Mouse (Mus musculus): ENCODE data around the gene Aldh5a1. TPM values are rescaled to one million over a fixed set of nuclear protein-coding genes. Genes with fewer than 3 reads are reported as not detected.

Aldh5a1 gene
- total RNA-seq, 2 experiments from 2014 or later: 24.4 to 25.6 TPM

GRCm38 (mm10) chr13:24880208-24880607 lies 57.3 kb downstream of the Aldh5a1 start:
- intact Hi-C loops (cut with DNase I): no loop called here
- no peak for DNase-seq (ENCODE audit: low spot score)

DNA sequence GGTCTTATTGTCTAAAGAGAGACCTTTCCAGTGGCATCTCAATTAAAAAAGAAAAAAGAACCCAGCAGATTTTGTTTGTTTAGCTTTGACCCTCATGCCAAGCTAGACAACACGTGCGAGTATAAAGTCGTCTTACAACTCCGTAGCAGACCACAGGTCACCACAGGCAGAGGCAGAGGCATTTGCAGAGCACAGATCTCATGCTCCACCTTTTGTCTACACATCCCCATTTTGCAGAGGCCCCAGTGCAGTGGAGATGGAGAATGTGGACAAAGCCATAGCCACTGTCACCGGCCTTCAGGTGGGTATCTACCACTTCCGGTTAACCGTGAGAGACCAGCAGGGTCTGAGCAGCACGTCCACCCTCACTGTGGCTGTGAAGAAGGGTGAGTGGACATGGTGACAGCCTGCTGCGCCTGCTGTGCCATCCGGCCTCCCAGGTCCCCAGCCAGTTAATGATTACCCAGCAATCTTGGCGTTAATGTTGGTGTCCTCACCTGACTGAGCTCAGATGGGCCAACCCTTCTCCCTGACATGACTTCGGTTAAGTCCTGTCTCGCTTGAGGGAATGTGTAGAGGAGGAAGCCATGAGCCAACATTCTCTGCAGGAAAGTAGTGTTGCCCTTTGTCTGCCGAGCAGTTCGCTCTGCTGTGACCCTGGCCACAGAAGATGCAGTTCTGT lies 58.0 kb downstream of the Aldh5a1 start:
- DNase-seq (ENCODE audit: low spot score): no peak
- intact Hi-C loops (cut with DNase I): no loop called here

DNA sequence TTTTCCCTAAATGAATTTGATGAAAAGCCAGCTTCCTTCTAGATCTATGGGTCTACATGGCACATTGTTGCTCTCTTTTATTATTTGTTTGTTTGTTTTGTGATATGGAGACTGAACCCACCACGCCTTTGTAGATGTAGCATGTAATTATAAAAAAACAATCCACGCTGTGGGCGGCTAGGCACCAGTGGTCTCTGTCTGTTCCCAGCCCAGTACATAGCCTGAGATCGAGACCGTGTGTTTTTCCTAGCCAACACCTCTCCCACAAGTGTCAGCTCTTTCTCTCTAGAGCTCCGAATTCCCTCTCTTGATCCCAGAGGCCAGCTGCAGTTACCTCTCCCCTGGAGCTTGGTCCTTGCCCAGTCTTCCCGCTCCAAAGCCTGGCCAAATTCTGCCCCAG lies 69.2 kb downstream of the Aldh5a1 start:
- intact Hi-C loops (cut with DNase I): no loop called here
- no peak for DNase-seq (ENCODE audit: low spot score)

DNA sequence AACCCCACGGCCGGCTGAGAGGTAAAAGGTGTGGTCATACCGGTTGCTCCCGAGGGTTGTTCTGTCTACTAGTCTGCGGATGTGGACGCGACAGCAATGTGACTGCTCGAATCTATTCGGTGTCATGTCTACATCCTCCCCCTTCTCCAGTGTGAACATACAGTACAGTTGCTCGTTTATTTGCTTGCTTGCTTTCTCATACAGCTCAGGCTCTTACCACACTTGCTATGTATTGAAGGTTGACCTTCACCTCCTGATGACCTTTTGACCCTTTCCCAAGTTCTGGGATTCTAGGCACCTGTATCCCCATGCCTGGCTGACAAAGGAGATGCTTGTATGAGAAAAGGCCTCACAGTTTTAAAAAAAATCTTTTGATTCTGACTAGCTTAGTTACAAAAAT lies 69.7 kb downstream of the Aldh5a1 start:
- DNase-seq (ENCODE audit: low spot score): no peak
- intact Hi-C loops (cut with DNase I): no loop called here

DNA sequence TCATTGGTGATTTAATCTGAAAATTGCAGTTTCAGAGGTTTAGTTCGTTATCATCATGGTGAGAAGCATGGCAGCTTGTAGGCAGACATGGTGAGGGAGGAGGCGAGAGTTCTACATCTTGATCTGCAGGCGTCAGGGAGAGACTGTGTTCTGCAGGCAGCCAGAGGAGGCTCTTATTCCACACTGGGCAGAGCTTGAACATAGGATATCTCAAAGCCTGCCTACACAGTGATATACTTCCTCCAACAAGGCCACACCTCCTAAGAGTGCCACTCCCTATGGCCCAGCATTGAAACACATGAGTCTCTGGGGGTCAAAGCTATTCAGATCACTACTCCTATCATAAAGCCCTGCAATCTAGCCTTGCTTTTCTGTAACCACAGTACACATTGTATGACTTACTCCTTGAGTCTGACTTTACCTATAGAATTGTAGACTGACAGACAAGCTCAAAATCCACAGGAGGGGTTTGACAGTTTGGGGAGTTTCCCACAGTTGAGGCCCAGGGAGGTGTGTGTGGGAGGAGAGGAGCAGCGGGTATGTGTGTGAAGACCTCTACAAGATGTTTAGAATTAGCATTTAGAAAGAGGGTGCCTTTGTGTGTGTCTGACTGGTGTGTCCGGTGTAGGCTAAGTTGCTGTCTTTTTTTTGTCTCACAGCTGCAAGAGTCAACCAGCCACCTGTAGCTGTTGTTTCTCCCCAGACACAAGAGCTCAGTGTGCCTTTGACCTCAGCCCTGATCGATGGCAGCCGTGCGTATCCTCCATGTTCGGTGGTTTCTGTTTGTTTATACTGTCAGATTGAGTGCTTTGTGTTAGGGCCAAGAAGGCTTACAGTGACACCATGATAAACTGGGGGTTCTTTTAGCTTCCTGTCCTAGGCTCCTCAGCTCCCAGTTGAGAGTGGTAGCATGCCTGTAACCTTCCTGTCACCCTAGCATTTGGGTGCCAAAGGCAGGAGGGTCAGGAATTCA lies 70.7 kb downstream of the Aldh5a1 start:
- intact Hi-C loops (cut with DNase I): no loop called here

GRCm38 (mm10) chr13:24862520-24862919 lies 74.9 kb downstream of the Aldh5a1 start:
- intact Hi-C loops (cut with DNase I): no loop called here
- no peak for DNase-seq (ENCODE audit: low spot score)

More for the DNA sequence above, 70.7 kb downstream of the Aldh5a1 start:
- DNase-seq (ENCODE audit: low spot score): no peak

DNA sequence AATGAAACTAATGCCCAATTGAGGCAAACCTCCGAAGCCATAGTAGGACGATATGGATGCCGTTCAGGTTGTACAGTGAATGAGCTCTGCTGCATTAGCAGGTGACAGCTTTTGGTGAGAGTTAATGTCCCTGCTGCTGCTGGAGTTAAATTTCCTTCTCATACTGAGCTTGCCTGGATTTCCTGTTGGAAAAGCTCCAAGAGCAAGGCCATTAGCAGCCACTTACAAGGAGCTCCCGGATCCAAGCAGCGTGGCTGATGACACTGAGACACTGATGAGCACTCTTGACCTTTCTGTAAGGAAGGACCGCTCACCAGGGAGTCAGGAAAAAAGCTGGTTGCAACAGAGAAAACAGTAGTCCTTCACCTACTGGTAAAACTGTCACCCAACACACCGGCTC lies 75.4 kb downstream of the Aldh5a1 start:
- DNase-seq (ENCODE audit: low spot score): no peak
- intact Hi-C loops (cut with DNase I): no loop called here

DNA sequence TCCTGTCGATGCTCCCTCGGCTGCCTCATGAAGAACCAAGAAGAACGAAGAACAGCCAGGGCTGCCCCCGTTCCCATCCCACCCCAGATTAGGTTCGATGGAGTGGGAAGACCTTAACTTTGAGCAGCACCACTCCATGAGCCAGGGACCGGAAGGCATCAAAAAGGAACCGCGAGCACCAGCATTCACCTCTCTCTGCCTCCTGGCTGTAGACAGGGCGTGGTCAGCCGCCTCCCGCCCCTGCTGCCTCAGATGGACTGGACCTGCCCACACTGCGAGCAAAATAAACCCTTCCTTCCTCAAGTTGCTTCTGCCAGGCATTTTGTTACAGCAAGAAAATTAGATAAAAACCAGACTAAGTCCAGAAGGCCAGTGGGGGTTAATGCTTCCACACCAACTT lies 76.4 kb downstream of the Aldh5a1 start:
- intact Hi-C loops (cut with DNase I): no loop called here
- DNase-seq (ENCODE audit: low spot score): no peak

DNA sequence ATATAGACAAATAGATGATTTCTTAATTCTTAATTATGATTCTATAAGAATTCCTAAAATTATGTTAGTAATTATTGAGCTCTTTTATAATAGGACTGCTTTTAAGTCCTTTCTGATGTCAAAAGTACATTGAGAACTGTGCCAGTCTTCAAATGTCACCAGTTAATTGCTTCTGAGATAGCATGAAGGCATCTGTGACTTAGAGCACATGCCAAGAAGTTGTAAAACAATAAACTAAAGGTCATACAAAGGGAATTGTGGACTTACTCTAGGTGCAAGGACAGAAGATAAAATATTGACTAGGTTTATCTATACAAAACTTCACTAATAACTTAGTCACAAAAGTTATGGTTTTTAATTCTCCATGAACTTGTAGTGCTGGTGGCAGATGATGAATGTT lies 78.3 kb downstream of the Aldh5a1 start:
- DNase-seq (ENCODE audit: low spot score): no peak
- intact Hi-C loops (cut with DNase I): loop anchor here (5.0 kb wide), 1 partner anchor 38 kb away; no protein-coding TSS in a partner anchor

Other genes with a start within 250 kb of the Aldh5a1 start
- not detected for gene Armh2, start 196.4 kb downstream of the Aldh5a1 start, total RNA-seq (2021)
- gene Gmnn, start 175.7 kb downstream of the Aldh5a1 start, total RNA-seq (2021): 10 to 100 TPM; 38.7 to 42.9 TPM
- gene BC005537, start 136.0 kb downstream of the Aldh5a1 start, total RNA-seq (2021): 100 to 1,000 TPM; 120 to 132 TPM
- gene Acot13, start 106.1 kb downstream of the Aldh5a1 start, total RNA-seq (2021): 100 to 1,000 TPM; 422 to 431 TPM
- gene Tdp2, start 106.0 kb downstream of the Aldh5a1 start, total RNA-seq (2021): 10 to 100 TPM; 12.9 to 15.5 TPM
- gene D130043K22Rik, start 92.5 kb downstream of the Aldh5a1 start, total RNA-seq (2021): not detected
- gene Gpld1, start 5.5 kb upstream of the Aldh5a1 start, total RNA-seq (2021): 1 to 10 TPM; 1.4 to 1.8 TPM
- 10 to 100 TPM; 46.9 to 56.4 TPM for gene Mrs2, start 82.7 kb upstream of the Aldh5a1 start, total RNA-seq (2021)
- gene Dcdc2a, start 118.3 kb upstream of the Aldh5a1 start, total RNA-seq (2021): not detected

All from heart, postnatal 25 days (tissue).